Mouse (Mus musculus) C2C12 (cell line): Measurements from ENCODE around the gene Flrt1.

Experiments used
- CEBPB ChIP-seq: IDR thresholded peaks from one replicate; pipeline ENCODE4 v1.6.1; 2011; ENCODE audit warnings: low read depth, mild to moderate bottlenecking, control low read depth, moderate library complexity
- CTCF ChIP-seq: IDR thresholded peaks from one replicate; pipeline ENCODE4 v1.5.1; 2011; ENCODE audit not compliant: control insufficient read depth, insufficient read depth, insufficient read length
- FOSL1 ChIP-seq: IDR thresholded peaks from one replicate; pipeline ENCODE4 v1.8.0; 2011; ENCODE audit warnings: mild to moderate bottlenecking, low read length; ENCODE audit not compliant: poor library complexity, insufficient read depth, severe bottlenecking
- MAX ChIP-seq: IDR thresholded peaks from one replicate; pipeline ENCODE4 v1.6.1; 2011; ENCODE audit warnings: mild to moderate bottlenecking, control low read depth
- MYOG ChIP-seq: IDR thresholded peaks from one replicate; pipeline ENCODE4 v1.6.1; 2011; ENCODE audit not compliant: control insufficient read depth, insufficient read length; ENCODE audit errors: extremely low read depth
- USF1 ChIP-seq: IDR thresholded peaks from one replicate; pipeline ENCODE4 v1.6.1; 2011; ENCODE audit warnings: low read depth, mild to moderate bottlenecking, control low read depth, moderate library complexity

DNA sequence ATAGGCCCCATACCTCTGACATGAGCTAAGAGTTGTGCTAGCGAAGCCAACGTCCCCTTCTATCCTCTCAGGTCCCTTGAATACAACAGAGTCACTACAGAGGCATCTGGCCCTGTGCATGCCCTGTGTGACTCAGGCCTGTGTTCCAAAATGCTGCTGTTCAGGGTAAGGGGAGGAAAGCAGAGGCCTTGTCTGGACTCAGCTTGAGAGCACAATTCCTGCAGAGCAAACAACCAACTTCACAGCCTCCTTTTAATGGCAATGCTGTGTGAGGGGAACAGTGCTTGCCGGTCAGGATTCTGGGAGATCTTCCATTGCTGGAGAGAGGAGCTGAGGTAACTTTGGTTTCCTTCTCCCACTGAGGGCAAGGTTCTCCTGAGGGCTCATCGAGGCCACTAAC lies 61.2 kb downstream of the Flrt1 start:
- TF ChIP-seq MAX (no peak), CTCF (no peak), USF1 (no peak), FOSL1 (no peak), CEBPB (no peak), MYOG (no peak)
